Mouse (Mus musculus): Measurements from ENCODE around the gene Ofcc1. TPM values are rescaled to one million over a fixed set of nuclear protein-coding genes. Genes with fewer than 3 reads are reported as not detected.

Gene Ofcc1
- total RNA-seq, 1 experiment from 2014 or later = not detected

DNA sequence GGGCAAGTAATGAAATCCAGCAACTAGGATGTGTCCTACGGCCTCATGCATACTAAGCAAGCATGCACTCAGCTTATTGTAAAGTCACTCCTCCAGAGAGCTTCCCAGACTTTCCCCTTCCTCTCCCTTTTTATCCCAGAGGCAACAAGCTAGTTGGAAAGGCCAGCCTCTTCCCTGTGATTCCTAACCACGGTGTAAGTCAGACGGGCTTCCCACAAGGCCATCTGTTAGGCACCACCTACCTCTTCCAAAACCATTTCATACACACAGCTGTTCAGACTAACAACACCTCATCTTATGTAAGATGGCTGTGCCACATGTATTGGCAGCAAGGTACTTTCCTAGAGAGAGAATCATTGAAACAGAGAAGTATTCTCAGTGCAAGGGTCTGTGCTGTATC, 124.9 kb downstream of the Ofcc1 start:
- no peak for DNase-seq

DNA sequence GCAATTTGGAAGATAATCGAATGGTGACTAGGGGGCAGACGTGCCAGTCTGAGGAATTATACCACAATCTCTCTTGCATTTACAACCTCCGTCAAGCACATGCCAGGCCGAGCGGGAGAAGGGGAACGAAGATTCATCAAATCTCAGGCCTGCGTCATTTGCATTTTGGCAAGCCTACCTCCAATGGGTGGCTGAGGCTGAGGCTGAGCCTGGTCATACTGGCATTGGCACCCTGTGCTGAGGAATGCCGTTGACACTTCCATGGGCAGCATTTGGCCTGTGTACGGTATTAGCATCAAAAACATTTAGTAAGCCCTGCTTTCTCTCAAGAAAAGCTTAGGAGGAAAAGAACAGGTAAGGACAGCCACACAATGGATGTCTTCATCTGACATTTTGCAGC, 152.9 kb downstream of the Ofcc1 start:
- no peak for DNase-seq

GRCm38 (mm10) chr13:40181786-40182185, 179.5 kb downstream of the Ofcc1 start:
- DNase-seq = no peak

- DNase-seq = no peak
Observed at GRCm38 (mm10) chr13:40171775-40172174, 189.5 kb downstream of the Ofcc1 start.

- no peak for DNase-seq
Observed at GRCm38 (mm10) chr13:40167871-40168270, 193.4 kb downstream of the Ofcc1 start.

GRCm38 (mm10) chr13:40155466-40155865, 205.8 kb downstream of the Ofcc1 start:
- no peak for DNase-seq

DNA sequence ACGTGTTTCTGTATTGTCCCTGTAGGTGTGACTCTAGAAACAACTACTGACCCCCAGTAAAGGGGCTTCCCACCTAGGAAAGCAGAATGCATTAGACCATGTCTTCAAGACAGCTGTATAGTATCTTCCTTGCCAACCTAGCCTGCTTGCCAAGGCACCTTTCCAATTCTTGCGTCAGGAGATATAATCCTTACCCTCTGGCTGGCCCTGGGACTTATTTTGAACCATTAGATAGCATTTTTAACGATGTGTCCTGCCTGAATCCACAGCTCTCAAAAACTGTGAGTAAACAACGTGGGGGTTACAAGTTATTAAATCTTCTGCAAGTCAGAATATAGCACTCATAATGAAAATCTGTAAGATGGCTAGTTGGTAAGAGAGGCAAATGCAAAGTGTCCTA, 221.3 kb downstream of the Ofcc1 start:
- DNase-seq = no peak

DNA sequence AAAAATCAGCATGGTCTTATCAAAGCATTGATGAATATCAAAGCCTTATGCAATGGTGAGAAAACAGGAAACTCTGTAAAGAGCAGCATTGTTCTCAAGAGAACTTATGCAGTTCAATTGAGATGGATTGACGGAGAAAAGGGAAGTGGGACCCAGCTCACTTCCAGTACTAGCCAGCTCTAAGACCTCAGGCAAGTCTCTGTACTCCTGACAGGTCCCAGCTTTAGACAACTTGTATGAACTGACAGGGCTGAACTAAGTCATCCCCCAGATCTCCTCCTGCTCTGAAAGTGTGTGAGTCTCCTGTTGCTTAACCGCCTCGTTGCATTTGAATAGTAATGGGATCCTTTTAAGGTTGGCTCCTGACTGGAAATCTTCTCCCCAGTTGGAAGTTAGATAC, 225.2 kb downstream of the Ofcc1 start:
- DNase-seq = no peak

DNA sequence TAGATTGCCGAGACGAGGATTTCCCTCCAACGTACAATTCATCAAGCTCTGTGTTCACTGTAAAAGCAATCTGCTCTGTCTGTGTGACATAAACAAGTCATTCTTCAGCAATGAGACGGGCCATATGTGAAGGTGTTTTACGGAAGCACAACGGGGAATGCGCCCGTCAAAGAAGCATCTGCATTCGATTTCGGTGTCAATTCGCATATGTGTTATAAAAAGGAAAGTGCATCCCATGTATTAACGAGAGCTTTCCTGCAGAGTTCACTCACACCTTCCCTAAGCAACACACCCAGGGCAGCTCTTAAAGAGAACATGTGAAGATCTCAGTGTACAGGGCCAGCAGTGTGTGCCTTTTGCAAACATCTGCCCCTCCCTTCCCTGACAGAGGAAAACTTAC, 225.6 kb downstream of the Ofcc1 start:
- DNase-seq = no peak

DNA sequence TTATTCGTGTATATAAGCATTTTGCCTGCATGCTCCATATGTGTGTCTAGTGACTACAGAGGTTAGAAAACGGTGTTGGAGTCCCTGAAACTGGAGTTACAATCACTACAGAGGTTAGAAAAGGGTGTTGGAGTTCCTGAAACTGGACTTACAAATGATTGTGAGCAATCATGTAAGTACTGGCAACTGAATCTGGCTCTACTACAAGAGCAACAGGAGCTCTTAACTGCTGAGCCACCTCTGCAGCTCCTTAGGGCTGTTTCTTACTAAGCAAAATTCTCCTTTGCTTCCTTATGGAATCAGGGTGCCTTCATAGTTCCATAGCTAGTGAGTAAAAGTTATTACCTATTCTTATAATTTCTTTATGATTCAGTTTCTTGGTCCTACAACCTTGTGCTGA, 237.4 kb downstream of the Ofcc1 start:
- no peak for DNase-seq

- no peak for DNase-seq
Observed at GRCm38 (mm10) chr13:40112336-40112735, 248.9 kb downstream of the Ofcc1 start.

DNA sequence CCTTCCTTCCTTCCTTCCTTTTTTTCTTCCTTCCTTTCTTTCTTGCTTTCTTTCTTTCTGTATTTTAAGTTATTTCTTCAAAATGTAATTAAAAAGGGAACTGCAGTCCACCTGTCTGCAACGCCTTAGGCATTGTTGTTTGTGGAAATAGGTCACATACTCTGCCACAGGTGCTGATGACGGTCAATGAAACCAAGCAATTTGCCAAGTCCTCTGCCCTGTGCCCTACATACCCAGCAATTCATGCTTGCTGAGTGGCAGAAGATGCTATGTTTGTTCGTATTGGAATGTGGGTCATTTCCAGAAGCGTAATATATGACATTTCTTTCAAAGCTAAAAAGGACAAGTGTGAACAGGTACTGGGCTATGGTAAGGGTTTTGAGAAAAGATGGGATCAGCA, 285.0 kb downstream of the Ofcc1 start:
- DNase-seq = no peak

- no peak for DNase-seq
Observed at GRCm38 (mm10) chr13:40074850-40075416, 286.3 kb downstream of the Ofcc1 start.

GRCm38 (mm10) chr13:40070004-40070403, 291.2 kb downstream of the Ofcc1 start:
- no peak for DNase-seq

DNA sequence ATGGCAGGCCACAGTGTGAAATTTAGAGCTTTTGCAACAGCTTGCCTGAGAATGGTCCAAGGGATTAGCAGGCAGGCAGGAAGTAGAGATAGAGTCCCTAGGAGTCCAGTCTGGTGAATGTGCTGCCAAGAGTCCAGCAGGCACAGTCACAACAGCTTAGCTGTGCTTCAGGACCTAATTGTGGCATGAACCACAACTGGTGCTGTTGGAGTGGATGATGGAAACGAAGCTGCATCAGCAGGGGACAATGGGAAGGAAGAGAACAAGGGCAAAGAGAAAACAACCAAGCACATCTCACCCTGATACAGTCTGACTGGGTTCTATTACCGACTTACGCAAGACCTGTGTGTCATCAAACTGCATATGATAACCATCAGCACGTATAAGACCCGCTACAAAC, 300.0 kb downstream of the Ofcc1 start:
- no peak for DNase-seq

- no peak for DNase-seq
Observed at GRCm38 (mm10) chr13:40037881-40038280, 323.4 kb downstream of the Ofcc1 start.

DNA sequence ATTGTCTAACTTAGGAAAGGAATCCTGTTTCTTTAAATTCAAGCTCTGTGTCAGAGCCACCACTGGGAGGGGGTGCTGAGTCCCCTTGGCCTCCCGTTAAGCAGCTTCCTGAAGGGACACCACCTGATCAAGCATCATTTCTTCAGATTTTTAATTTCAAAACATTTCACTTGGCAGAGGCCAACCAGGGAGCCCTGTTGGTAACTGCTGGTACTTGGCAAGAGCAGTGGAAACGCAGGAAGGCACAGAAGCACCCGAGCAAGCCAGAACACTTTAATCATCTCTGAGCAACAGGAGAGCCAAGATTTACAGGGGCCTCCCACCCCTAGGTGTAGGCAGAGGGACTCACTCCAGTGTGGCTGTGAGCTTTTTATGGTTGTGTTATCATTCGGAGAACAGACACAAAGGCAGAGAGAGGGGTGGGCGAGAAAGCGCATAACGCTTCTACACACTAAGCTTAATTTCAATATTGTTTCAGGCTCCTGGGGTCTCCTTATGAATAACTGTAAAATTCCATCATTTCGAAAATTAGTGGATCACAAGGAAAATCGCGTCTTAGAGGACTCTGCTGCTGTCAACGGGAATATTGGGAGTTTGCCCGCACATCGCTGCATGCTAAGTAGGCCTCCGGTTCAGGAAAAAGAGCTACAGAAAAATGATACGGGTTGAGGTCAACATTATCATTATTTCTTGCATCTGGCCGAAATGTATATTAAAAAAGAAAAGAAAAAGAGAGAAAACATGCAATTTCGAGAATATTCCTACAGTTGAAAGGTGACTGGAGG, 324.1 kb downstream of the Ofcc1 start:
- no peak for DNase-seq

GRCm38 (mm10) chr13:40029426-40029825, 331.8 kb downstream of the Ofcc1 start:
- DNase-seq = no peak

DNA sequence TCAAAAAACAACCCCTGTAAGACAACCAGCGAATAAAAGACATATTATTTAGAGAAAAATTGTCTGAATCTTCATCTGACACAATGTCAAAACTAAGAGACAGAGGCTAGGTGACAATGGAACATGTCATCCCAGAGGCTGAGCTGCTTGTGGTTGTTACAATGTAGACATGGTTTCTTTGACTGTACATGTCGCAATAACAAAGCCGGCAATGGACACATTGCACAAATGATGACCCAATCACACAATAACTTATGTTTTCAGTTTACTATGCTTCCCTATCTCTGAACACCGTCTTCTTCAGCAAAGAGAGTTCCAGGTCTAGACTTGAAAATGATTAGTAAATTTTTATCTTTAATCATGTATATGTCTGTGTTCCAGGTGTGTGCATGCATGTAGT, 332.4 kb downstream of the Ofcc1 start:
- DNase-seq = no peak

GRCm38 (mm10) chr13:40025816-40026215, 335.4 kb downstream of the Ofcc1 start:
- DNase-seq = no peak

DNA sequence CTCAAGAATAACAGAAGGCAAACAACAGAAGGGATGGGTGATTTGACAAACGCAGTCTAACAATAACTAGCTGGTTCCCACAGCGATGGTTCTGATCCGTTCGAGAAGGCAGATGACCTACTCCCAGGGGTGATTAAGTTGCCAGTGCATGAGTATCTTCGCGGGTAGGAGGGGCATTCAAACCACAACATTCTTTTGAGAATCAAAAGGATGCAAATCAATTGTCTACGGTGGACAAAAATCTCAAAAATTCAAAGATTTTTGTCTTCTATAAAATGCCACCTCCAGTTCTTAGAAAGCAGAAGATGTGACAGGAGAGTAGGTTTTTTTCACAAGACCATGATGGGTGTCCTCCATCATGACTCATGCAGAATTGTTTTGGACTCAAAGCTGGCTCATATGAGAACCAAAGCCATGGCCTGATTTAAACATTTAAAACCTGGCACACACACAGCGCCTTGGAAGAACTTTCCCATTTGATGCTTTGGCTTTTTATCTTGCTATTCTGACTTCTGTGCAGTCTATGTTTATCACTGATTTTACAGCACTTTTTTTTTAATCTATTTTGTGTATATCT, 338.0 kb downstream of the Ofcc1 start:
- no peak for DNase-seq

GRCm38 (mm10) chr13:40022609-40023008, 338.6 kb downstream of the Ofcc1 start:
- no peak for DNase-seq

- no peak for DNase-seq
Observed at GRCm38 (mm10) chr13:40000236-40000635, 361.0 kb downstream of the Ofcc1 start.

DNA sequence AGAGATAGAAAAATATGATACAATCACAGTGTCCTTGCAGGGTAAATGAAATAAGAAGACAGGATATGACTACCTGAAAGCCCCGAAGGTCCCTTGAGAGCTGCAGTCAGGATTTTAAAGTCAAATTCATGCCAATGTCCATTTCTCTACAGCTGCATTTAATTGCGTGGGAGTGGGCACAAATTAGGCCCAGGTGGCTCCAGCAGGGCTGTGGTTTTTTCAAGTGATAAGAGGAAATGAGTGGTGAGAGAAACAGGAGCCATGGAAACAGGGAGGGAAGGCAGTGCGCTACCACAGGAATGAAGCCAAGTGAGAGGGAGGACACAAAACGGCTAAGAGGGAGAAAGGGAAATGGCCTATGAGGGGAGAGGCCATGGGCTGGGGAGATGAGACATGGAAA, 363.3 kb downstream of the Ofcc1 start:
- DNase-seq = no peak
